10 mouse cellular contexts compared by ENCODE assay signal in genomic region chr10:80175536-80176269, GRCm38 (mm10). TPM values are rescaled to one million over a fixed set of nuclear protein-coding genes. Genes with fewer than 3 reads are reported as not detected.
DNase-seq lines count a peak whose midpoint lies in the region; ATAC-seq and TF ChIP-seq lines count a peak whose summit lies in the region.
"Had no signal": no experiment of that assay in that cellular context is flagged by ENCODE, and none has a peak within 500 bp of the region (broad histone marks: within the 10 kb centered on the region; RNA-seq: fewer than 3 reads in every experiment).

No protein-coding gene starts in this region.

- H3K9me3 ChIP-seq in liver, embryonic 11.5 days (ENCODE audit: control insufficient read depth, low read length) = no peaks in the 10 kb centered on the region
- no peaks in the 10 kb centered on the region for H3K9me3 ChIP-seq in kidney, embryonic 15.5 days (replicated peaks)
- no peaks in the 10 kb centered on the region for H3K9me3 ChIP-seq in neural tube, embryonic 12.5 days

- TF ChIP-seq CTCF in liver, adult 2 months (IDR thresholded peaks at IDR 0.05; ENCODE audit: low read depth, low read length) = peak; percentile 61

- H3K4me2 ChIP-seq in liver, embryonic 11.5 days = no peak overlapping the region
- H3K4me2 ChIP-seq in kidney, embryonic 15.5 days = no peak overlapping the region
- H3K4me2 ChIP-seq in neural tube, embryonic 12.5 days (replicated peaks) = no peak overlapping the region
- H3K4me2 ChIP-seq: liver, embryonic 13.5 days had no signal

- H3K36me3 ChIP-seq in liver, adult 2 months (ENCODE audit: control insufficient read depth, insufficient read depth, low read length) = peaks cover 6% of the 10 kb centered on the region; the same call in 1 of the 2 replicates
- peaks cover 14% of the 10 kb centered on the region for H3K36me3 ChIP-seq in liver, embryonic 11.5 days (ENCODE audit: control insufficient read depth, insufficient read depth, low read length)
- peaks cover 25% of the 10 kb centered on the region for H3K36me3 ChIP-seq in kidney, embryonic 15.5 days
- H3K36me3 ChIP-seq in neural tube, embryonic 12.5 days = peaks cover 16% of the 10 kb centered on the region

- 55% methylated on average over 4 of the region's 4 CpGs for WGBS in liver, adult 2 months
- 28% methylated on average over 4 of the region's 4 CpGs for WGBS in liver, embryonic 11.5 days
- WGBS in kidney, embryonic 15.5 days = 23% methylated on average over 4 of the region's 4 CpGs
- WGBS in neural tube, embryonic 12.5 days = 26% methylated on average over 4 of the region's 4 CpGs

- DNase-seq in liver, adult 2 months (ENCODE audit: extremely low read depth, low read depth, low spot score) = no peak
- no peak for DNase-seq in liver, embryonic 11.5 days (ENCODE audit: low spot score)
- peak; percentile 79 for DNase-seq in NIH3T3 (ENCODE audit: low read depth)
- peak; percentile 64 for DNase-seq in embryo, embryonic 11 days
- DNase-seq in spleen, postnatal 4 days (ENCODE audit: low spot score in 2 of 2) = no peak
- no peak for DNase-seq in left cerebral cortex, adult 8-10 months (ENCODE audit: low spot score in 2 of 2)
- DNase-seq: liver, embryonic 13.5 days had no signal

- no peak for ATAC-seq in liver, embryonic 11.5 days (replicated peaks; ENCODE audit: low FRiP score)
- 0 out of 2 replicates have a peak, but pooled peaks have one; percentile 7 for ATAC-seq in kidney, embryonic 15.5 days (replicated peaks; ENCODE audit: low FRiP score)
- ATAC-seq in neural tube, embryonic 12.5 days (ENCODE audit: low FRiP score, low read depth) = 0 out of 2 replicates have a peak, but pooled peaks have one; percentile 4

- no peak overlapping the region for H3K9ac ChIP-seq in liver, adult 2 months (ENCODE audit: low read depth, low read length)
- H3K9ac ChIP-seq in liver, embryonic 11.5 days (ENCODE audit: low read depth, low read length) = no peak overlapping the region
- no peak overlapping the region for H3K9ac ChIP-seq in kidney, embryonic 15.5 days
- 0 out of 2 replicates have a peak overlapping the region, but pooled peaks have one; percentile 30 for H3K9ac ChIP-seq in neural tube, embryonic 12.5 days

- TF ChIP-seq POLR2A in liver, adult 2 months (IDR thresholded peaks at IDR 0.05; ENCODE audit: extremely low read depth, insufficient read depth, low read length) = no peak

- no peaks in the 10 kb centered on the region for H3K79me2 ChIP-seq in liver, adult 2 months (ENCODE audit: control insufficient read depth, insufficient read depth, low read length)

- H3K27ac ChIP-seq in liver, adult 2 months (replicated peaks; ENCODE audit: insufficient read depth, low read depth, low read length) = no peak overlapping the region
- no peak overlapping the region; the same call in 1 of the 2 replicates for H3K27ac ChIP-seq in liver, embryonic 11.5 days (ENCODE audit: low read depth, low read length)
- H3K27ac ChIP-seq in kidney, embryonic 15.5 days = no peak overlapping the region
- H3K27ac ChIP-seq in neural tube, embryonic 12.5 days = no peak overlapping the region
- H3K27ac ChIP-seq: liver, embryonic 13.5 days had no signal

- H3K4me3 ChIP-seq in liver, adult 2 months (ENCODE audit: insufficient read depth, low read depth, low read length) = no peak overlapping the region
- no peak overlapping the region for H3K4me3 ChIP-seq in liver, embryonic 11.5 days (ENCODE audit: low read depth, low read length)
- no peak overlapping the region for H3K4me3 ChIP-seq in kidney, embryonic 15.5 days (replicated peaks)
- no peak overlapping the region for H3K4me3 ChIP-seq in neural tube, embryonic 12.5 days
- H3K4me3 ChIP-seq: erythroblast, embryonic 14.5 days; liver, embryonic 13.5 days had no signal

- peaks cover 4% of the 10 kb centered on the region; the same call in 1 of the 2 replicates for H3K27me3 ChIP-seq in liver, adult 2 months (ENCODE audit: control insufficient read depth, insufficient read depth, low read length)
- H3K27me3 ChIP-seq in liver, embryonic 11.5 days (replicated peaks; ENCODE audit: control insufficient read depth, insufficient read depth, low read length) = peaks cover 24% of the 10 kb centered on the region
- no peaks in the 10 kb centered on the region for H3K27me3 ChIP-seq in kidney, embryonic 15.5 days
- H3K27me3 ChIP-seq in neural tube, embryonic 12.5 days (replicated peaks) = no peaks in the 10 kb centered on the region

- peaks cover 8% of the 10 kb centered on the region for H3K4me1 ChIP-seq in liver, adult 2 months (ENCODE audit: control insufficient read depth, insufficient read depth, low read length)
- H3K4me1 ChIP-seq in liver, embryonic 11.5 days (replicated peaks; ENCODE audit: control insufficient read depth, insufficient read depth, low read length) = peaks cover 17% of the 10 kb centered on the region
- peaks cover 47% of the 10 kb centered on the region for H3K4me1 ChIP-seq in kidney, embryonic 15.5 days
- H3K4me1 ChIP-seq in neural tube, embryonic 12.5 days = peaks cover 35% of the 10 kb centered on the region

RNA-seq across cellular contexts. Expression of gene 1600002K03Rik, which starts 3.0 kb away (rescaled TPM):
- 5.1 and 7.7 TPM in 2 replicates for total RNA-seq in liver, adult 2 months (2014; rRNA removed)
- 10.0 and 10.4 TPM in 2 replicates for polyA plus RNA-seq in liver, adult 2 months (2012; rRNA removed)
- polyA plus RNA-seq in liver, embryonic 11.5 days (2014; fragmentation: Nextera tagmentation; extraction: Ambion mirVana) = 21.8 and 27.4 TPM in 2 replicates
- 11.2 and 13.2 TPM in 2 replicates for polyA plus RNA-seq in kidney, embryonic 15.5 days (2015; fragmentation: Nextera tagmentation; extraction: Ambion mirVana)
- polyA plus RNA-seq in neural tube, embryonic 12.5 days (2016; fragmentation: Nextera tagmentation; extraction: Ambion mirVana) = 14.9 and 15.7 TPM in 2 replicates
- total RNA-seq in left cerebral cortex, adult 8-10 months (2022) = 1 to 10 TPM; 4.1 to 6.0 (median 5.5) TPM

RNA-seq across cellular contexts. Expression of gene Efna2, which starts 3.6 kb away (rescaled TPM):
- under 0.01 and 0.07 TPM in 2 replicates for total RNA-seq in liver, adult 2 months (2014; rRNA removed)
- 0.26 TPM in 2 replicates for polyA plus RNA-seq in liver, adult 2 months (2012; rRNA removed)
- polyA plus RNA-seq in liver, embryonic 11.5 days (2014; fragmentation: Nextera tagmentation; extraction: Ambion mirVana) = 9.4 and 10.7 TPM in 2 replicates
- polyA plus RNA-seq in kidney, embryonic 15.5 days (2015; fragmentation: Nextera tagmentation; extraction: Ambion mirVana) = 15.4 and 17.0 TPM in 2 replicates
- 47.9 and 48.0 TPM in 2 replicates for polyA plus RNA-seq in neural tube, embryonic 12.5 days (2016; fragmentation: Nextera tagmentation; extraction: Ambion mirVana)
- 1 to 10 TPM; 6.8 to 9.1 (median 7.7) TPM for total RNA-seq in left cerebral cortex, adult 8-10 months (2022)

RNA-seq across cellular contexts. Expression of gene Cirbp, which starts 9.9 kb away (rescaled TPM):
- 19.5 and 25.9 TPM in 2 replicates for total RNA-seq in liver, adult 2 months (2014; rRNA removed)
- polyA plus RNA-seq in liver, adult 2 months (2012; rRNA removed) = 31.8 and 37.0 TPM in 2 replicates
- 22.5 and 25.1 TPM in 2 replicates for polyA plus RNA-seq in liver, embryonic 11.5 days (2014; fragmentation: Nextera tagmentation; extraction: Ambion mirVana)
- 95.1 and 111 TPM in 2 replicates for polyA plus RNA-seq in kidney, embryonic 15.5 days (2015; fragmentation: Nextera tagmentation; extraction: Ambion mirVana)
- polyA plus RNA-seq in neural tube, embryonic 12.5 days (2016; fragmentation: Nextera tagmentation; extraction: Ambion mirVana) = 262 and 273 TPM in 2 replicates
- 100 to 1,000 TPM; 124 to 159 (median 143) TPM for total RNA-seq in left cerebral cortex, adult 8-10 months (2022)

RNA-seq across cellular contexts. Expression of gene Midn, which starts 27.6 kb away (rescaled TPM):
- total RNA-seq in liver, adult 2 months (2014; rRNA removed) = 6.9 and 11.6 TPM in 2 replicates
- 27.4 and 38.8 TPM in 2 replicates for polyA plus RNA-seq in liver, adult 2 months (2012; rRNA removed)
- 19.2 and 20.1 TPM in 2 replicates for polyA plus RNA-seq in liver, embryonic 11.5 days (2014; fragmentation: Nextera tagmentation; extraction: Ambion mirVana)
- polyA plus RNA-seq in kidney, embryonic 15.5 days (2015; fragmentation: Nextera tagmentation; extraction: Ambion mirVana) = 18.8 and 19.5 TPM in 2 replicates
- 40.8 and 45.1 TPM in 2 replicates for polyA plus RNA-seq in neural tube, embryonic 12.5 days (2016; fragmentation: Nextera tagmentation; extraction: Ambion mirVana)
- total RNA-seq in left cerebral cortex, adult 8-10 months (2022) = 10 to 100 TPM; 48.5 to 76.4 (median 64.1) TPM

RNA-seq across cellular contexts. Expression of gene Cbarp, which starts 35.1 kb away (rescaled TPM):
- total RNA-seq in liver, adult 2 months (2014; rRNA removed) = 0.47 and 0.55 TPM in 2 replicates
- polyA plus RNA-seq in liver, adult 2 months (2012; rRNA removed) = 1.2 TPM in 2 replicates
- polyA plus RNA-seq in liver, embryonic 11.5 days (2014; fragmentation: Nextera tagmentation; extraction: Ambion mirVana) = 2.8 and 3.1 TPM in 2 replicates
- polyA plus RNA-seq in kidney, embryonic 15.5 days (2015; fragmentation: Nextera tagmentation; extraction: Ambion mirVana) = 5.7 and 6.1 TPM in 2 replicates
- polyA plus RNA-seq in neural tube, embryonic 12.5 days (2016; fragmentation: Nextera tagmentation; extraction: Ambion mirVana) = 26.5 and 27.3 TPM in 2 replicates
- total RNA-seq in left cerebral cortex, adult 8-10 months (2022) = 100 to 1,000 TPM; 328 to 363 (median 358) TPM

Comparison
In these comparisons a context has a peak if more than half of its experiments do, and no peak if none do; other contexts are left out.
1. DNase-seq: peak in NIH3T3 (single experiment) and embryo, embryonic 11 days (single experiment); none in liver, adult 2 months (single experiment), liver, embryonic 11.5 days (single experiment), spleen, postnatal 4 days (0 of 2) and left cerebral cortex, adult 8-10 months (0 of 2).